Mouse (Mus musculus) inflammation-experienced regulatory T-cells (primary cell): ENCODE measurements around the gene Gm13279. TPM values are rescaled to one million over a fixed set of nuclear protein-coding genes. Genes with fewer than 3 reads are reported as not detected.

Experiments used
- polyA plus RNA-seq, 2 experiments: library from polyadenylated mRNA; unstranded; fragments of 100-300 nt; shearing (Covaris generic); gene quantifications; one replicate each; pipeline ENCODE4 v1.2.1; 2017

Gene Gm13279
- not detected for polyA plus RNA-seq

DNA sequence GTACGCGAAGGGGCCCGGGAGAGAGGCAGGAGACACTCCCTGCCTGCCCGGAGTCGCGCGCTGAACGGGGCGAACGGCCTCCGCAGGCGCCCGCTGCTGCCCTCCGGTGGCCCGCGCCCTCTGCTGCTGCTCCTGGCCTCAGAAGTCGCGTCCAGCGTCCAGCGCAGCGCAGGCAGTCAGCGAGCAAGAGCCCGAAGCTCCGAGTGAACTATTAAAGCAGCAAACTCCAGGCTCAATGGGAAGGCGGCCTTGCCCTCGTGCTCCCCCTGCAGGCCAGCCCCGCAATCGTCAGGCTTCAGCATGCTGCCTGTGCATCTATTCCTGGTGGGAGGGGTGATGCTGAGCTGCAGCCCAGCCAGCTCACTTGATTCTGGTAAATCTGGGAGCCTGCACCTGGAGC is at the start of gene Gm13279:
Gene Gm13279 (plus strand): TSS at position 301 of the 400 bp plus-strand sequence.

DNA sequence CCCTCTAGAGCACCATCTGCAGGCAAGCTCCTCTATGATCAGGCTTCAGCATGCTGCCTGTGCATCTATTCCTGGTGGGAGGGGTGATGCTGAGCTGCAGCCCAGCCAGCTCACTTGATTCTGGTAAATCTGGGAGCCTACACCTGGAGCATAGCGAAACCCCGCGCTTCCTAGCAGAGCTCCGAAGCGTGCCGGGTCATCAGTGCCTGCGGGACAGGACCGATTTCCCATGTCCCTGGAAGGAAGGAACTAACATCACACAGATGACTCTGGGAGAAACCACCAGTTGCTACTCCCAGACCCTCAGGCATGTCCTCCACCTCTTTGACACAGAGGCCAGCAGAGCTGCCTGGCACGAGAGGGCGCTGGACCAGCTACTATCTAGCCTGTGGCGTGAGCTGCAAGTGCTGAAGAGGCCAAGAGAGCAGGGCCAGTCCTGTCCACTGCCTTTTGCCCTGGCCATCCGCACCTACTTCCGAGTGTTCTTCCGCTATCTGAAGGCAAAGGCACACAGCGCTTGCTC is 42.3 kb upstream of the Gm13279 start, which contains the start of gene Gm13271:
Gene Gm13271 (plus strand): TSS at position 51 of the 523 bp plus-strand sequence.

DNA sequence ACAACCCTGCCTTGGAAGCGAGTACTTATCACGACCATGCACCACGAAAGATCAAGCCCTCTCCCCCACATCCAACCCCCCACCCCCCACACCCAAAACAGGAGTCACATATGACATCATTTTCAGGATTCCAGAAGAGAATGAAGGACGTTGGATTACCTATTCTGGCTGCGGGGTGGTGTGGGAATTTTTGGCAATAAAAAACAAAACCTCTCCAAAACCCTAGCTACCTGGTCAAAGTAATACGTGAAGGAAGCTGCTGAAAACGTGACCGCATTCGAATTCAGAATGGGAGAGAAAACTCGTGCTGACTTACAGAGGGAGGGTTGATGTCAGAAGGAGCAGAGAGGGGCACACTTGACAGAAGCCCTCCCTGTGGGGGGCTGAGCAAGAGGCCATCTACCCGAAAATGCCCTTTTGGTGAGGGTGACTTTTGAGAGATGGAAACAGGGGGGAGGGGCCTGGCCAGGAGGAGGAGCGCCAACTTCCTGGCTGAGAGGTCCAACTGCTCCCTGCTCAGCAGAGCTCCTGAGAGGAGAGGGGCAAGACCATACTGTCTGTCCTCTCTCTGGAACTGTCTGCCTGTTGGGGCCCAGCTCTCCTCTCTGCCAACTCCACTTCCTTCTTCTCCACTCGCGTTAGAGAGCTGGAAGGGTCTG is 37.5 kb upstream of the Gm13279 start, which contains the start of gene Gm13283:
Gene Gm13283 (plus strand): TSS at position 510 of the 659 bp plus-strand sequence.

DNA sequence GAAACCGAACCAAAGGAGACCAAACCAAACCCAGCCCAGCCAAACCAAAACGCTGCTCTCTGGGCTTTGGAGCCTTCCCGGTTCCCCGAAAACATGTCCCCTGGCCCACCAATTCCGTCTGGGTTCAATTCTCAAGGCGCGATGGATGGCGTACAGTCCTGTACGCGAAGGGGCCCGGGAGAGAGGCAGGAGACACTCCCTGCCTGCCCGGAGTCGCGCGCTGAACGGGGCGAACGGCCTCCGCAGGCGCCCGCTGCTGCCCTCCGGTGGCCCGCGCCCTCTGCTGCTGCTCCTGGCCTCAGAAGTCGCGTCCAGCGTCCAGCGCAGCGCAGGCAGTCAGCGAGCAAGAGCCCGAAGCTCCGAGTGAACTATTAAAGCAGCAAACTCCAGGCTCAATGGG is 23.7 kb upstream of the Gm13279 start, which contains the start of gene Gm13290:
Gene Gm13290 (plus strand): TSS at position 301 of the 400 bp plus-strand sequence.

DNA sequence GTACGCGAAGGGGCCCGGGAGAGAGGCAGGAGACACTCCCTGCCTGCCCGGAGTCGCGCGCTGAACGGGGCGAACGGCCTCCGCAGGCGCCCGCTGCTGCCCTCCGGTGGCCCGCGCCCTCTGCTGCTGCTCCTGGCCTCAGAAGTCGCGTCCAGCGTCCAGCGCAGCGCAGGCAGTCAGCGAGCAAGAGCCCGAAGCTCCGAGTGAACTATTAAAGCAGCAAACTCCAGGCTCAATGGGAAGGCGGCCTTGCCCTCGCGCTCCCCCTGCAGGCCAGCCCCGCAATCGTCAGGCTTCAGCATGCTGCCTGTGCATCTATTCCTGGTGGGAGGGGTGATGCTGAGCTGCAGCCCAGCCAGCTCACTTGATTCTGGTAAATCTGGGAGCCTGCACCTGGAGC is 20.6 kb upstream of the Gm13279 start, which contains the start of gene Gm13289:
Gene Gm13289 (plus strand): TSS at position 301 of the 400 bp plus-strand sequence.

DNA sequence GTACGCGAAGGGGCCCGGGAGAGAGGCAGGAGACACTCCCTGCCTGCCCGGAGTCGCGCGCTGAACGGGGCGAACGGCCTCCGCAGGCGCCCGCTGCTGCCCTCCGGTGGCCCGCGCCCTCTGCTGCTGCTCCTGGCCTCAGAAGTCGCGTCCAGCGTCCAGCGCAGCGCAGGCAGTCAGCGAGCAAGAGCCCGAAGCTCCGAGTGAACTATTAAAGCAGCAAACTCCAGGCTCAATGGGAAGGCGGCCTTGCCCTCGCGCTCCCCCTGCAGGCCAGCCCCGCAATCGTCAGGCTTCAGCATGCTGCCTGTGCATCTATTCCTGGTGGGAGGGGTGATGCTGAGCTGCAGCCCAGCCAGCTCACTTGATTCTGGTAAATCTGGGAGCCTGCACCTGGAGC is 17.6 kb upstream of the Gm13279 start, which contains the start of gene Gm13272:
Gene Gm13272 (plus strand): TSS at position 301 of the 400 bp plus-strand sequence.

DNA sequence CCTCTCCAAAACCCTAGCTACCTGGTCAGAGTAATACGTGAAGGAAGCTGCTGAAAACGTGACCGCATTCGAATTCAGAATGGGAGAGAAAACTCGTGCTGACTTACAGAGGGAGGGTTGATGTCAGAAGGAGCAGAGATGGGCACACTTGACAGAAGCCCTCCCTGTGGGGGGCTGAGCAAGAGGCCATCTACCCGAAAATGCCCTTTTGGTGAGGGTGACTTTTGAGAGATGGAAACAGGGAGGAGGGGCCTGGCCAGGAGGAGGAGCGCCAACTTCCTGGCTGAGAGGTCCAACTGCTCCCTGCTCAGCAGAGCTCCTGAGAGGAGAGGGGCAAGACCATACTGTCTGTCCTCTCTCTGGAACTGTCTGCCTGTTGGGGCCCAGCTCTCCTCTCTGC is 15.4 kb upstream of the Gm13279 start, which contains the start of gene Ifnz:
Gene Ifnz (plus strand): TSS at position 301 of the 400 bp plus-strand sequence.

DNA sequence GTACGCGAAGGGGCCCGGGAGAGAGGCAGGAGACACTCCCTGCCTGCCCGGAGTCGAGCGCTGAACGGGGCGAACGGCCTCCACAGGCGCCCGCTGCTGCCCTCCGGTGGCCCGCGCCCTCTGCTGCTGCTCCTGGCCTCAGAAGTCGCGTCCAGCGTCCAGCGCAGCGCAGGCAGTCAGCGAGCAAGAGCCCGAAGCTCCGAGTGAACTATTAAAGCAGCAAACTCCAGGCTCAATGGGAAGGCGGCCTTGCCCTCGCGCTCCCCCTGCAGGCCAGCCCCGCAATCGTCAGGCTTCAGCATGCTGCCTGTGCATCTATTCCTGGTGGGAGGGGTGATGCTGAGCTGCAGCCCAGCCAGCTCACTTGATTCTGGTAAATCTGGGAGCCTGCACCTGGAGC is 11.8 kb upstream of the Gm13279 start, which contains the start of gene Gm13276:
Gene Gm13276 (plus strand): TSS at position 301 of the 400 bp plus-strand sequence.

DNA sequence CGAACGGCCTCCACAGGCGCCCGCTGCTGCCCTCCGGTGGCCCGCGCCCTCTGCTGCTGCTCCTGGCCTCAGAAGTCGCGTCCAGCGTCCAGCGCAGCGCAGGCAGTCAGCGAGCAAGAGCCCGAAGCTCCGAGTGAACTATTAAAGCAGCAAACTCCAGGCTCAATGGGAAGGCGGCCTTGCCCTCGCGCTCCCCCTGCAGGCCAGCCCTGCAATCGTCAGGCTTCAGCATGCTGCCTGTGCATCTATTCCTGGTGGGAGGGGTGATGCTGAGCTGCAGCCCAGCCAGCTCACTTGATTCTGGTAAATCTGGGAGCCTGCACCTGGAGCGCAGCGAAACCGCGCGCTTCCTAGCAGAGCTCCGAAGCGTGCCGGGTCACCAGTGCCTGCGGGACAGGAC is 8.8 kb upstream of the Gm13279 start, which contains the start of gene Gm13277:
Gene Gm13277 (plus strand): TSS at position 231 of the 400 bp plus-strand sequence.

DNA sequence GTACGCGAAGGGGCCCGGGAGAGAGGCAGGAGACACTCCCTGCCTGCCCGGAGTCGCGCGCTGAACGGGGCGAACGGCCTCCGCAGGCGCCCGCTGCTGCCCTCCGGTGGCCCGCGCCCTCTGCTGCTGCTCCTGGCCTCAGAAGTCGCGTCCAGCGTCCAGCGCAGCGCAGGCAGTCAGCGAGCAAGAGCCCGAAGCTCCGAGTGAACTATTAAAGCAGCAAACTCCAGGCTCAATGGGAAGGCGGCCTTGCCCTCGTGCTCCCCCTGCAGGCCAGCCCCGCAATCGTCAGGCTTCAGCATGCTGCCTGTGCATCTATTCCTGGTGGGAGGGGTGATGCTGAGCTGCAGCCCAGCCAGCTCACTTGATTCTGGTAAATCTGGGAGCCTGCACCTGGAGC is 5.9 kb upstream of the Gm13279 start, which contains the start of gene Gm13278:
Gene Gm13278 (plus strand): TSS at position 301 of the 400 bp plus-strand sequence.

DNA sequence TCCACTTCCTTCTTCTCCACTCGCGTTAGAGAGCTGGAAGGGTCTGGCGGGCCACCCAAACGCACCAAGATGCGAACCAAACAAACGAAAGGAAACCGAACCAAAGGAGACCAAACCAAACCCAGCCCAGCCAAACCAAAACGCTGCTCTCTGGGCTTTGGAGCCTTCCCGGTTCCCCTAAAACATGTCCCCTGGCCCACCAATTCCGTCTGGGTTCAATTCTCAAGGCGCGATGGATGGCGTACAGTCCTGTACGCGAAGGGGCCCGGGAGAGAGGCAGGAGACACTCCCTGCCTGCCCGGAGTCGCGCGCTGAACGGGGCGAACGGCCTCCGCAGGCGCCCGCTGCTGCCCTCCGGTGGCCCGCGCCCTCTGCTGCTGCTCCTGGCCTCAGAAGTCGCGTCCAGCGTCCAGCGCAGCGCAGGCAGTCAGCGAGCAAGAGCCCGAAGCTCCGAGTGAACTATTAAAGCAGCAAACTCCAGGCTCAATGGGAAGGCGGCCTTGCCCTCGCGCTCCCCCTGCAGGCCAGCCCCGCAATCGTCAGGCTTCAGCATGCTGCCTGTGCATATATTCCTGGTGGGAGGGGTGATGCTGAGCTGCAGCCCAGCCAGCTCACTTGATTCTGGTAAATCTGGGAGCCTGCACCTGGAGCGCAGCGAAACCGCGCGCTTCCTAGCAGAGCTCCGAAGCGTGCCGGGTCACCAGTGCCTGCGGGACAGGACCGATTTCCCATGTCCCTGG is 3.1 kb upstream of the Gm13279 start, which contains the start of gene Gm13275:
Gene Gm13275 (plus strand): TSS at position 552 of the 740 bp plus-strand sequence.

DNA sequence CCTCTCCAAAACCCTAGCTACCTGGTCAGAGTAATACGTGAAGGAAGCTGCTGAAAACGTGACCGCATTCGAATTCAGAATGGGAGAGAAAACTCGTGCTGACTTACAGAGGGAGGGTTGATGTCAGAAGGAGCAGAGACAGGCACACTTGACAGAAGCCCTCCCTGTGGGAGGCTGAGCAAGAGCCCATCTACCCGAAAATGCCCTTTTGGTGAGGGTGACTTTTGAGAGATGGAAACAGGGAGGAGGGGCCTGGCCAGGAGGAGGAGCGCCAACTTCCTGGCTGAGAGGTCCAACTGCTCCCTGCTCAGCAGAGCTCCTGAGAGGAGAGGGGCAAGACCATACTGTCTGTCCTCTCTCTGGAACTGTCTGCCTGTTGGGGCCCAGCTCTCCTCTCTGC is 2.2 kb downstream of the Gm13279 start, which contains the start of gene Gm13285:
Gene Gm13285 (plus strand): TSS at position 301 of the 400 bp plus-strand sequence.

DNA sequence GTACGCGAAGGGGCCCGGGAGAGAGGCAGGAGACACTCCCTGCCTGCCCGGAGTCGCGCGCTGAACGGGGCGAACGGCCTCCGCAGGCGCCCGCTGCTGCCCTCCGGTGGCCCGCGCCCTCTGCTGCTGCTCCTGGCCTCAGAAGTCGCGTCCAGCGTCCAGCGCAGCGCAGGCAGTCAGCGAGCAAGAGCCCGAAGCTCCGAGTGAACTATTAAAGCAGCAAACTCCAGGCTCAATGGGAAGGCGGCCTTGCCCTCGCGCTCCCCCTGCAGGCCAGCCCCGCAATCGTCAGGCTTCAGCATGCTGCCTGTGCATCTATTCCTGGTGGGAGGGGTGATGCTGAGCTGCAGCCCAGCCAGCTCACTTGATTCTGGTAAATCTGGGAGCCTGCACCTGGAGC is 5.8 kb downstream of the Gm13279 start, which contains the start of gene Gm13287:
Gene Gm13287 (plus strand): TSS at position 301 of the 400 bp plus-strand sequence.

DNA sequence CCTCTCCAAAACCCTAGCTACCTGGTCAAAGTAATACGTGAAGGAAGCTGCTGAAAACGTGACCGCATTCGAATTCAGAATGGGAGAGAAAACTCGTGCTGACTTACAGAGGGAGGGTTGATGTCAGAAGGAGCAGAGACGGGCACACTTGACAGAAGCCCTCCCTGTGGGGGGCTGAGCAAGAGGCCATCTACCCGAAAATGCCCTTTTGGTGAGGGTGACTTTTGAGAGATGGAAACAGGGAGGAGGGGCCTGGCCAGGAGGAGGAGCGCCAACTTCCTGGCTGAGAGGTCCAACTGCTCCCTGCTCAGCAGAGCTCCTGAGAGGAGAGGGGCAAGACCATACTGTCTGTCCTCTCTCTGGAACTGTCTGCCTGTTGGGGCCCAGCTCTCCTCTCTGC is 8.0 kb downstream of the Gm13279 start, which contains the start of gene Gm13288:
Gene Gm13288 (plus strand): TSS at position 301 of the 400 bp plus-strand sequence.

DNA sequence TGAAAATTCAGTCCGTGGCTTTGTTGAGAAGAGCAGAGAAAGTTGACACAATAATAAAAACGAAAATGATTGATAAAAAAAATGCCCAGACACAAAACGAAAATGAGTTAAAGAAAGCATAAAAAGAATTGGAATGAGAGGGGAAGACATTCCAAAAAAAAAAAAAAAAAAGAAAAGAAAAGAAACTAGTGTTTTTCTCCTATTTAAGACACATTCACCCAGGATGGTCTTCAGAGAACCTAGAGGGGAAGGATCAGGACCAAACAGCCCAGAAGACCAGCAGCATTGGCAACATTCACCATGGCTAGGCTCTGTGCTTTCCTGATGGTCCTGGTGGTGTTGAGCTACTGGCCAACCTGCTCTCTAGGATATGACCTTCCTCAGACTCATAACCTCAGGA is 18.7 kb downstream of the Gm13279 start, which contains the start of gene Ifna7:
Gene Ifna7 (plus strand): TSS at position 301 of the 400 bp plus-strand sequence.

DNA sequence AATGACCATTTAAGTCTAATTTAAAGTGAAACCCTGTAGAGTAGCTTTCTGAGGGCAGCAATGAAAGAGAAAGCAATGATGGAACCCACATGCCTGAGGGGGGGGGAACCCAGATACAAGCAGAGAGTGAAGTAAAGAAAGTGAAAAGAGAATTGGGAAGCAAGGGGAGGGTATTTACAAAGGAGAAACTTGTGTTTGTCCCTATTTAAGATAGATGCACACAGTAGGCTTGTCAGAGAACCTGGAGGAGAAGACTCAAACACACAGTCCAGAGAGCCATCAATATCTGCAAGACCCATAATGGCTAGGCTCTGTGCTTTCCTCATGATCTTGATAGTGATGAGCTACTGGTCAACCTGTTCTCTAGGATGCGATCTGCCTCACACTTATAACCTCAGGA is 22.5 kb downstream of the Gm13279 start, which contains the start of gene Ifna11:
Gene Ifna11 (plus strand): TSS at position 301 of the 400 bp plus-strand sequence.

DNA sequence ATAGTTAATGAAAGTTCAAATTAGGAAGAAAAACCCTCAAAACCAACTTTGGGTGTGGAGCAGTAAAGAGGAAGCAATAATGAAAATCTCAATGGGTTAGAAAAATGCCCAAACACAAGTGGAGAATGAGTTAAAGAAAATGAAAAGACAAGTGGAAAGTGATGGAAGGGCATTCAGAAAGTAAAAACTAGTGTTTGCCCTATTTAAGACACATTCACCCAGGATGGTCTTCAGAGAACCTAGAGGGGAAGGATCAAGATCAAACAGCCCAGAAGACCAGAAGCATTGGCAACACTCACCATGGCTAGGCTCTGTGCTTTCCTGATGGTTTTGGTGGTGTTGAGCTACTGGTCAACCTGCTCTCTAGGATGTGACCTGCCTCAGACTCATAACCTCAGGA is 29.9 kb downstream of the Gm13279 start, which contains the start of gene Ifna6:
Gene Ifna6 (plus strand): TSS at position 301 of the 400 bp plus-strand sequence.

DNA sequence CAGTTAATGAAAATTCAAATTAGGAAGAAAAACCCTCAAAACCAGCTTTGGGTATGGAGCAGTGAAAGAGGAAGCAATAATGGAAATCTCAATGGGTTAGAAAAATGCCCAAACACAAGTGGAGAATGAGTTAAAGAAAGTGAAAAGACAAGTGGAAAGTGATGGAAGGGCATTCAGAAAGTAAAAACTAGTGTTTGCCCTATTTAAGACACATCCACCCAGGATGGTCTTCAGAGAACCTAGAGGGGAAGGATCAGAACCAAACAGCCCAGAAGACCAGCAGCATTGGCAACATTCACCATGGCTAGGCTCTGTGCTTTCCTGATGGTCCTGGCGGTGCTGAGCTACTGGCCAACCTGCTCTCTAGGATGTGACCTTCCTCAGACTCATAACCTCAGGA is 38.0 kb downstream of the Gm13279 start, which contains the start of gene Ifna5:
Gene Ifna5 (plus strand): TSS at position 301 of the 400 bp plus-strand sequence.

DNA sequence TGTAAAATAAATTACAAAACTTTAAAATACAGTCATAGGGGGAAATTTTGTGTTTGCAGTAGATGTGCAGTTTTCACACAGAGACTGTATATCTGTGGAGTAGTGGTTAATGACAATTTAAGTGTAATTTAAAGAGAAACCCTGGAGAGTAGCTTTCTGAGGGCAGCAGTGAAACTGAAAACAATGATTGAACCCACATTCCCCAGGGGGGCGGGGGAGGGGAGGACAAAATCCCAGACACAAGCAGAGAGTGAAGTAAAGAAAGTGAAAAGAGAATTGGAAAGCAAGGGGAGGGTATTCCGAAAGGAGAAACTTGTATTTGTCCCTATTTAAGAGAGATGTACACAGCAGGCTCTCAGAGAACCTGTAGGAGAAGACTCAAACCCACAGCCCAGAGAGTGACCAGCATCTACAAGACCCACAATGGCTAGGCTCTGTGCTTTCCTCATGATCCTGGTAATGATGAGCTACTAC is 44.3 kb downstream of the Gm13279 start, which contains the start of gene Ifna4:
Gene Ifna4 (plus strand): TSS at position 424 of the 474 bp plus-strand sequence.

